Mouse (Mus musculus): ENCODE measurements around the gene Tmem100. TPM values are rescaled to one million over a fixed set of nuclear protein-coding genes. Genes with fewer than 3 reads are reported as not detected.

Gene Tmem100
- polyA plus RNA-seq, 1 experiment = 219 TPM

- H3K4me1 ChIP-seq (ENCODE audit: control insufficient read depth, insufficient read depth, low read length) = peaks cover 23% of the 10 kb centered on the region
- WGBS = 48% methylated on average over 9 of the region's 9 CpGs
- no peak for DNase-seq
- no peak for TF ChIP-seq POLR2A (IDR thresholded peaks at IDR 0.05; ENCODE audit: borderline replicate concordance, extremely low read depth, low read depth, low read length)
- no peak for TF ChIP-seq CTCF (IDR thresholded peaks at IDR 0.05; ENCODE audit: insufficient read depth, low read length)
- H3K4me3 ChIP-seq (replicated peaks; ENCODE audit: extremely low read depth, low read depth, low read length) = no peak overlapping the region
These were observed 17.1 kb downstream of the Tmem100 start for GRCm38 (mm10) chr11:90047271-90047670.

GRCm38 (mm10) chr11:90050016-90050415, 19.9 kb downstream of the Tmem100 start:
- peaks cover 18% of the 10 kb centered on the region for H3K4me1 ChIP-seq (ENCODE audit: control insufficient read depth, insufficient read depth, low read length)
- H3K4me3 ChIP-seq (replicated peaks; ENCODE audit: extremely low read depth, low read depth, low read length) = no peak overlapping the region
- 52% methylated on average over 7 of the region's 7 CpGs for WGBS
- TF ChIP-seq POLR2A (IDR thresholded peaks at IDR 0.05; ENCODE audit: borderline replicate concordance, extremely low read depth, low read depth, low read length) = peak; percentile 66; the same call in 1 of the 2 replicates
- TF ChIP-seq CTCF (IDR thresholded peaks at IDR 0.05; ENCODE audit: insufficient read depth, low read length) = no peak
- DNase-seq = no peak

- DNase-seq = no peak
- WGBS = 74% methylated on average over 7 of the region's 7 CpGs
- TF ChIP-seq CTCF (IDR thresholded peaks at IDR 0.05; ENCODE audit: insufficient read depth, low read length) = no peak
- TF ChIP-seq POLR2A (IDR thresholded peaks at IDR 0.05; ENCODE audit: borderline replicate concordance, extremely low read depth, low read depth, low read length) = no peak
- no peak overlapping the region for H3K4me3 ChIP-seq (replicated peaks; ENCODE audit: extremely low read depth, low read depth, low read length)
- H3K4me1 ChIP-seq (ENCODE audit: control insufficient read depth, insufficient read depth, low read length) = peaks cover 12% of the 10 kb centered on the region
These were observed 22.6 kb downstream of the Tmem100 start for GRCm38 (mm10) chr11:90052785-90053184.

- H3K4me1 ChIP-seq (ENCODE audit: control insufficient read depth, insufficient read depth, low read length) = peaks cover 12% of the 10 kb centered on the region
- no peak for DNase-seq
- no peak for TF ChIP-seq CTCF (IDR thresholded peaks at IDR 0.05; ENCODE audit: insufficient read depth, low read length)
- no peak for TF ChIP-seq POLR2A (IDR thresholded peaks at IDR 0.05; ENCODE audit: borderline replicate concordance, extremely low read depth, low read depth, low read length)
- H3K4me3 ChIP-seq (replicated peaks; ENCODE audit: extremely low read depth, low read depth, low read length) = no peak overlapping the region
- 44% methylated on average over 4 of the region's 4 CpGs for WGBS
These were observed 23.7 kb downstream of the Tmem100 start for GRCm38 (mm10) chr11:90053820-90054219.

GRCm38 (mm10) chr11:90054401-90054800, 24.3 kb downstream of the Tmem100 start:
- H3K4me1 ChIP-seq (ENCODE audit: control insufficient read depth, insufficient read depth, low read length) = peaks cover 12% of the 10 kb centered on the region
- WGBS = 29% methylated on average over 7 of the region's 7 CpGs
- TF ChIP-seq POLR2A (IDR thresholded peaks at IDR 0.05; ENCODE audit: borderline replicate concordance, extremely low read depth, low read depth, low read length) (peak; percentile 21; the same call in 1 of the 2 replicates), CTCF (IDR thresholded peaks at IDR 0.05; ENCODE audit: insufficient read depth, low read length) (no peak)
- no peak overlapping the region for H3K4me3 ChIP-seq (replicated peaks; ENCODE audit: extremely low read depth, low read depth, low read length)
- no peak for DNase-seq

- TF ChIP-seq POLR2A (IDR thresholded peaks at IDR 0.05; ENCODE audit: borderline replicate concordance, extremely low read depth, low read depth, low read length) (no peak), CTCF (IDR thresholded peaks at IDR 0.05; ENCODE audit: insufficient read depth, low read length) (no peak)
- peaks cover 4% of the 10 kb centered on the region for H3K4me1 ChIP-seq (ENCODE audit: control insufficient read depth, insufficient read depth, low read length)
- 67% methylated on average over 2 of the region's 2 CpGs for WGBS
- H3K4me3 ChIP-seq (replicated peaks; ENCODE audit: extremely low read depth, low read depth, low read length) = no peak overlapping the region
- DNase-seq = no peak
These were observed 26.9 kb downstream of the Tmem100 start for GRCm38 (mm10) chr11:90057070-90057469.

- peaks cover 4% of the 10 kb centered on the region for H3K4me1 ChIP-seq (ENCODE audit: control insufficient read depth, insufficient read depth, low read length)
- no peak for DNase-seq
- H3K4me3 ChIP-seq (replicated peaks; ENCODE audit: extremely low read depth, low read depth, low read length) = no peak overlapping the region
- TF ChIP-seq POLR2A (IDR thresholded peaks at IDR 0.05; ENCODE audit: borderline replicate concordance, extremely low read depth, low read depth, low read length) = no peak
- no peak for TF ChIP-seq CTCF (IDR thresholded peaks at IDR 0.05; ENCODE audit: insufficient read depth, low read length)
These were observed 29.1 kb downstream of the Tmem100 start for GRCm38 (mm10) chr11:90059241-90059640.

- no peaks in the 10 kb centered on the region for H3K4me1 ChIP-seq (ENCODE audit: control insufficient read depth, insufficient read depth, low read length)
- no peak for DNase-seq
- 74% methylated on average over 3 of the region's 3 CpGs for WGBS
- TF ChIP-seq CTCF (IDR thresholded peaks at IDR 0.05; ENCODE audit: insufficient read depth, low read length) (no peak), POLR2A (IDR thresholded peaks at IDR 0.05; ENCODE audit: borderline replicate concordance, extremely low read depth, low read depth, low read length) (no peak)
- H3K4me3 ChIP-seq (replicated peaks; ENCODE audit: extremely low read depth, low read depth, low read length) = no peak overlapping the region
These were observed 32.5 kb downstream of the Tmem100 start for GRCm38 (mm10) chr11:90062657-90063056.

GRCm38 (mm10) chr11:90066405-90067250, 36.5 kb downstream of the Tmem100 start:
- no peak for TF ChIP-seq POLR2A (IDR thresholded peaks at IDR 0.05; ENCODE audit: borderline replicate concordance, extremely low read depth, low read depth, low read length)
- no peak for TF ChIP-seq CTCF (IDR thresholded peaks at IDR 0.05; ENCODE audit: insufficient read depth, low read length)
- no peaks in the 10 kb centered on the region; the same call in 1 of the 2 replicates for H3K4me1 ChIP-seq (ENCODE audit: control insufficient read depth, insufficient read depth, low read length)
- WGBS = 81% methylated on average over 23 of the region's 23 CpGs
- H3K4me3 ChIP-seq (replicated peaks; ENCODE audit: extremely low read depth, low read depth, low read length) = no peak overlapping the region
- DNase-seq = no peak

GRCm38 (mm10) chr11:90071747-90072146, 41.6 kb downstream of the Tmem100 start:
- H3K4me1 ChIP-seq (ENCODE audit: control insufficient read depth, insufficient read depth, low read length) = peaks cover 5% of the 10 kb centered on the region
- TF ChIP-seq POLR2A (IDR thresholded peaks at IDR 0.05; ENCODE audit: borderline replicate concordance, extremely low read depth, low read depth, low read length) (no peak), CTCF (IDR thresholded peaks at IDR 0.05; ENCODE audit: insufficient read depth, low read length) (no peak)
- no peak for DNase-seq
- 24% methylated on average over 9 of the region's 9 CpGs for WGBS
- no peak overlapping the region for H3K4me3 ChIP-seq (replicated peaks; ENCODE audit: extremely low read depth, low read depth, low read length)

Measured in lung, adult 2 months (tissue).